Mouse (Mus musculus) heart, adult 2 months (tissue): ENCODE results near the gene Cfi. TPM values are rescaled to one million over a fixed set of nuclear protein-coding genes. Genes with fewer than 3 reads are reported as not detected.

Source experiments
- DNase-seq, 2 experiments: peaks; one replicate each; pipeline ENCODE4 v3.0.0; 2021
- H3K27ac ChIP-seq: fragments of 200-600 bp; 2 replicates; pipeline ENCODE4 v1.8.1; 2022
- H3K27me3 ChIP-seq: fragments of 200-500 bp; 2 replicates; pipeline ENCODE4 v1.6.1; 2012; ENCODE audit warnings: mild to moderate bottlenecking, low read length, inconsistent platforms, mixed read lengths; ENCODE audit not compliant: control insufficient read depth, insufficient read depth
- H3K36me3 ChIP-seq: fragments of 200-500 bp; 2 replicates; pipeline ENCODE4 v1.6.1; 2012; ENCODE audit warnings: low read length, inconsistent platforms; ENCODE audit not compliant: control insufficient read depth, insufficient read depth
- H3K4me1 ChIP-seq: fragments of 200-500 bp; 2 replicates; pipeline ENCODE4 v1.6.1; 2011; ENCODE audit warnings: low read length; ENCODE audit not compliant: control insufficient read depth, insufficient read depth
- H3K4me3 ChIP-seq: fragments of 200-600 bp; 2 replicates; pipeline ENCODE4 v1.8.1; 2022
- H3K79me2 ChIP-seq: fragments of 200-500 bp; replicated peaks from 2 replicates; pipeline ENCODE4 v1.6.1; 2012; ENCODE audit warnings: mild to moderate bottlenecking, inconsistent platforms, low read length, moderate library complexity, mixed read lengths; ENCODE audit not compliant: control insufficient read depth, insufficient read depth
- H3K9ac ChIP-seq: fragments of 200-500 bp; 2 replicates; pipeline ENCODE4 v1.6.1; 2012; ENCODE audit warnings: low read depth, mild to moderate bottlenecking, control low read depth, inconsistent platforms, low read length, mixed read lengths
- CTCF ChIP-seq: fragments of 200-600 bp; IDR thresholded peaks from 2 replicates; pipeline ENCODE4 v1.8.1; 2022; ENCODE audit warnings: antibody characterized with exemption, mild to moderate bottlenecking, moderate library complexity
- EP300 ChIP-seq: fragments of 200-500 bp; IDR thresholded peaks from 2 replicates; pipeline ENCODE4 v1.6.1; 2011; ENCODE audit warnings: low read depth, low read length, control low read depth; ENCODE audit not compliant: insufficient read depth
- POLR2A ChIP-seq: fragments of 200-500 bp; IDR thresholded peaks from 2 replicates; pipeline ENCODE4 v1.6.1; 2011; ENCODE audit warnings: mild to moderate bottlenecking, low read depth, low read length, control low read depth; ENCODE audit not compliant: insufficient read depth
- WGBS: fragments of 180-500 bp; shearing (Covaris S2); methylation state at CpG from one replicate; pipeline ENCODE4 v1.1.7; 2018; 5-methylcytosine and 5-hydroxymethylcytosine counted together
- intact Hi-C: fragments of 180-260 bp; cut with DNase I; formaldehyde crosslinking; loops from one replicate; pipeline ENCODE4 v1.15.1; 2025
- polyA plus RNA-seq: library from polyadenylated mRNA; depleted of rRNA; stranded (reverse); fragments of >200 nt; gene quantifications from 2 replicates; pipeline ENCODE4 v1.2.3, GENCODE M21; 2012
- total RNA-seq, 2 experiments: library from RNA; stranded (reverse); gene quantifications; 2 replicates each; pipeline ENCODE4 v1.2.3; 2021

Cfi gene
- total and polyA plus RNA-seq, 3 experiments: 0.27 to 0.55 (median 0.31) TPM

- no peaks in the 10 kb centered on the region for H3K36me3 ChIP-seq
- no peaks in the 10 kb centered on the region for H3K27me3 ChIP-seq
- no peak for DNase-seq
- H3K79me2 ChIP-seq: 0 out of 2 replicates have a peak, but pooled peaks cover 1% of the 10 kb centered on the region
- no peak overlapping the region for H3K4me3 ChIP-seq
- TF ChIP-seq EP300 (no peak), POLR2A (no peak), CTCF (no peak)
- intact Hi-C loops: no loop called here
- WGBS: 56% methylated on average over 9 of the region's 9 CpGs
- no peak overlapping the region for H3K27ac ChIP-seq
- H3K4me1 ChIP-seq: no peaks in the 10 kb centered on the region
- no peak overlapping the region for H3K9ac ChIP-seq
Observed at GRCm38 (mm10) chr3:129885577-129885976, 49.9 kb downstream of the Cfi start.

GRCm38 (mm10) chr3:129886430-129886829 is 50.7 kb downstream of the Cfi start:
- intact Hi-C loops: no loop called here
- no peak for DNase-seq
- H3K27me3 ChIP-seq: no peaks in the 10 kb centered on the region
- H3K4me3 ChIP-seq: no peak overlapping the region
- TF ChIP-seq EP300 (no peak), CTCF (no peak), POLR2A (no peak)
- no peak overlapping the region for H3K9ac ChIP-seq
- 87% methylated on average over 5 of the region's 5 CpGs for WGBS
- H3K27ac ChIP-seq: no peak overlapping the region
- H3K79me2 ChIP-seq: 0 out of 2 replicates have a peak, but pooled peaks cover 1% of the 10 kb centered on the region
- no peaks in the 10 kb centered on the region for H3K4me1 ChIP-seq
- no peaks in the 10 kb centered on the region for H3K36me3 ChIP-seq

DNA sequence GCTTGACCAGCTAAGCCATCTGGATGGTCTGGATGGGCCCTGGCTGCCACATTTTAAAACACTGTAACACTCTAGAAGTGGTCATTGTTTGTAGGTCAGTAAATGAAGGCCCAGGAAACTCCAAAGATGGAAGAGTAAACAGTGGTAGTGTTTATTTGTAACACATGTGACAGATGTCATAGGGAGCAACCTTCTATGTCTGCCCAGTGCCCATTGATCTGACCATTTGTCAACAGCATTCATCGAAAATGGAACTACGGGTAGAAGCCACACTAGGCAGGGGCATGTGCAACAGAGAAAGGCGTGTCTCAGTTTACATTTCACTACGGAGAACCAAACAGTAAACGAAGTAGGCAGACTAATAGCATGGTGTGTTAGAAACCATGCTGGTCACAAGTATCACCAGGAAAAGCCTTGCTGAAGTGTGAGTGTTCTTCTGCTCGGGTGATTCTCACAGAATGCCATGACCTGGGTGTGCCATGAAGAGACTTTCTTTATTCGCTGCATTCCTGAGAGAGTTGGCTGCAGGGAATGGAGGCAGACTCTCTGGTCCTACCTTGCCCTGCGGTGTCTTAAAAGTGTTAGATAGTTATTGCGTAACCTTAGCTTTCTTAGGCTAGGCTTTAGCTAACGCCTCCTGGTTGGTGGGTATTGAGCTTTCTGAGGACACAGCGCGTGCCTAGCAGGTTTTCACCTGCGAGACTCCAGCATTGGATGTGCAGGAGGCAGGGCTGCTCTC is 52.3 kb downstream of the Cfi start:
- Histone ChIP-seq H3K9ac (no peak overlapping the region), H3K4me1 (no peaks in the 10 kb centered on the region), H3K79me2 (0 out of 2 replicates have a peak, but pooled peaks cover 1% of the 10 kb centered on the region), H3K27me3 (no peaks in the 10 kb centered on the region), H3K36me3 (no peaks in the 10 kb centered on the region), H3K27ac (no peak overlapping the region), H3K4me3 (no peak overlapping the region)
- 89% methylated on average over 13 of the region's 13 CpGs for WGBS
- intact Hi-C loops: no loop called here
- DNase-seq: no peak
- TF ChIP-seq EP300 (no peak), CTCF (no peak), POLR2A (no peak)

DNA sequence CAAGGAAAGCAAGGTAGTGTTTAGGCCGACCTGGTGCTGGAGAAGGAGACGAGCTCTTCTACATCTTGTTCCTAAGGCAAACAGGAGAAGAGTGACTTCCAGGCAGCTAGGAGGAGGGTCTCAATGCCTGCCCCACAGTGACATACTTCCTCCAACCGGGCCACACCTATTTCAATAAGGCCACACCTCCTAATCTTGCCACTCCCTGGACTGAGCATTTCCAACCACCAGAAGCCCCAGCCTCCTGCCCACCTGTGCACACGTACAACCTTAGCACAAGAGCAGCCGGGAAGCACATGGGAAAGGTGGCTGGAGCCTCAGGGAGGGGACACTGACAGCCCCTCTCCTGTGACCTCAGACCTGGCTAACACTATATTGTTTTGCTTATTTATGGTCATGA is 56.3 kb downstream of the Cfi start:
- 83% methylated on average over 5 of the region's 5 CpGs for WGBS
- no peak for DNase-seq
- Histone ChIP-seq H3K4me3 (no peak overlapping the region), H3K27me3 (no peaks in the 10 kb centered on the region), H3K4me1 (no peaks in the 10 kb centered on the region), H3K79me2 (0 out of 2 replicates have a peak, but pooled peaks cover 1% of the 10 kb centered on the region), H3K9ac (no peak overlapping the region), H3K27ac (no peak overlapping the region), H3K36me3 (no peaks in the 10 kb centered on the region)
- intact Hi-C loops: no loop called here
- TF ChIP-seq EP300 (no peak), CTCF (no peak), POLR2A (no peak)

GRCm38 (mm10) chr3:129893143-129893542 is 57.5 kb downstream of the Cfi start:
- no peaks in the 10 kb centered on the region for H3K4me1 ChIP-seq
- intact Hi-C loops: no loop called here
- H3K4me3 ChIP-seq: no peak overlapping the region
- 90% methylated on average over 3 of the region's 3 CpGs for WGBS
- H3K27ac ChIP-seq: no peak overlapping the region
- H3K9ac ChIP-seq: no peak overlapping the region
- TF ChIP-seq EP300: no peak
- no peak for TF ChIP-seq POLR2A
- TF ChIP-seq CTCF: no peak
- no peaks in the 10 kb centered on the region for H3K79me2 ChIP-seq
- no peak for DNase-seq
- H3K27me3 ChIP-seq: no peaks in the 10 kb centered on the region
- H3K36me3 ChIP-seq: no peaks in the 10 kb centered on the region

- intact Hi-C loops: no loop called here
- 37% methylated on average over 6 of the region's 6 CpGs for WGBS
- no peak overlapping the region for H3K9ac ChIP-seq
Observed at GRCm38 (mm10) chr3:129896591-129896990, 60.9 kb downstream of the Cfi start.

More at GRCm38 (mm10) chr3:129896591-129896990, 60.9 kb downstream of the Cfi start:
- no peaks in the 10 kb centered on the region for H3K27me3 ChIP-seq
- DNase-seq: no peak
- no peak overlapping the region for H3K27ac ChIP-seq
- no peaks in the 10 kb centered on the region for H3K36me3 ChIP-seq
- H3K79me2 ChIP-seq: no peaks in the 10 kb centered on the region
- no peak overlapping the region for H3K4me3 ChIP-seq
- TF ChIP-seq EP300: no peak
- TF ChIP-seq CTCF: no peak
- no peak for TF ChIP-seq POLR2A
- H3K4me1 ChIP-seq: peaks cover 2% of the 10 kb centered on the region; the same call in 1 of the 2 replicates
